Mouse (Mus musculus) cerebellum, postnatal 36 days (tissue): ENCODE data around the gene Fes.
"Not testable (repeated sequence)": the region's sequence is repeated elsewhere in the genome, so short reads cannot be mapped to it uniquely, and the experiment has no call there.

ENCODE experiments used
- DNase-seq, 2 experiments: peaks; one replicate each; pipeline ENCODE4 v3.0.0; 2021 to 2022; ENCODE audit warnings: mixed read lengths in 2 of 2

Fes gene

GRCm38 (mm10) chr7:80404101-80404894, 16.6 kb upstream of the Fes start:
- no peak for DNase-seq

GRCm38 (mm10) chr7:80403551-80403950, 15.8 kb upstream of the Fes start:
- peak; percentile 70 to 71 for DNase-seq

GRCm38 (mm10) chr7:80402651-80403321, 15.0 kb upstream of the Fes start:
- DNase-seq: peak; percentile 62 to 82

GRCm38 (mm10) chr7:80401860-80402641, 14.3 kb upstream of the Fes start:
- DNase-seq: peak; percentile 44 to 58

GRCm38 (mm10) chr7:80401041-80401859, 13.5 kb upstream of the Fes start:
- no peak for DNase-seq

GRCm38 (mm10) chr7:80400571-80400970, 12.8 kb upstream of the Fes start:
- no peak for DNase-seq

GRCm38 (mm10) chr7:80400099-80400498, 12.4 kb upstream of the Fes start:
- peak; percentile 80 to 82 for DNase-seq

- DNase-seq: peak in 1 of 2 experiments; percentile 32
These were observed 11.1 kb upstream of the Fes start for GRCm38 (mm10) chr7:80398654-80399444.

- no peak for DNase-seq
These were observed 10.2 kb upstream of the Fes start for GRCm38 (mm10) chr7:80397986-80398385.

GRCm38 (mm10) chr7:80396427-80396826, 8.7 kb upstream of the Fes start:
- DNase-seq: not testable (repeated sequence)

- DNase-seq: no peak
These were observed 6.9 kb upstream of the Fes start for GRCm38 (mm10) chr7:80394600-80394999.

- no peak for DNase-seq
These were observed 4.4 kb upstream of the Fes start for GRCm38 (mm10) chr7:80392119-80392518.

- DNase-seq: no peak
These were observed 613 bp downstream of the Fes start for GRCm38 (mm10) chr7:80387033-80387632.

- DNase-seq: peak; percentile 90 to 92
These were observed 1.4 kb downstream of the Fes start for GRCm38 (mm10) chr7:80386235-80386930.

- no peak for DNase-seq
These were observed 4.8 kb downstream of the Fes start for GRCm38 (mm10) chr7:80382919-80383318.

- no peak for DNase-seq
These were observed 8.2 kb downstream of the Fes start for GRCm38 (mm10) chr7:80379531-80379930.

- DNase-seq: peak; percentile 81 to 92
These were observed 10.3 kb downstream of the Fes start for GRCm38 (mm10) chr7:80377471-80377870.

- DNase-seq: no peak
These were observed 11.6 kb downstream of the Fes start for GRCm38 (mm10) chr7:80376192-80376591.

- no peak for DNase-seq
These were observed 12.2 kb downstream of the Fes start for GRCm38 (mm10) chr7:80375376-80376039.

- DNase-seq: no peak
These were observed 13.0 kb downstream of the Fes start for GRCm38 (mm10) chr7:80374733-80375132.
